Mouse (Mus musculus) forebrain, embryonic 14.5 days (tissue): ENCODE measurements around the gene Ythdf2. TPM values are rescaled to one million over a fixed set of nuclear protein-coding genes. Genes with fewer than 3 reads are reported as not detected.

ENCODE experiments used
- ATAC-seq: fragments of 200-750 bp; cut with Nextera tagmentation; 2 replicates; pipeline ENCODE4 v1.8.0; 2017; ENCODE audit warnings: mild to moderate bottlenecking, moderate library complexity
- DNase-seq: peaks from one replicate; pipeline ENCODE4 v3.0.0-alpha.2; 2015; ENCODE audit warnings: low spot score
- H3K27ac ChIP-seq: fragments of 300-500 bp; sonication (generic); 2 replicates; pipeline ENCODE4 v1.5.1; 2014; ENCODE audit warnings: low read depth, mild to moderate bottlenecking, control low read depth, low read length, moderate library complexity
- H3K27me3 ChIP-seq: fragments of 300-500 bp; sonication (generic); replicated peaks from 2 replicates; pipeline ENCODE4 v1.6.1; 2014; ENCODE audit warnings: low read length, control low read depth, mixed read lengths; ENCODE audit not compliant: control insufficient read depth, insufficient read depth
- H3K36me3 ChIP-seq: fragments of 300-500 bp; sonication (generic); 2 replicates; pipeline ENCODE4 v1.6.1; 2014; ENCODE audit warnings: low read length, control low read depth; ENCODE audit not compliant: control insufficient read depth, insufficient read depth
- H3K4me1 ChIP-seq: fragments of 300-500 bp; sonication (generic); 2 replicates; pipeline ENCODE4 v1.6.1; 2014; ENCODE audit warnings: antibody characterized with exemption, low read length, control low read depth; ENCODE audit not compliant: control insufficient read depth, insufficient read depth
- H3K4me2 ChIP-seq: fragments of 300-500 bp; sonication (generic); 2 replicates; pipeline ENCODE4 v1.6.1; 2014; ENCODE audit warnings: mild to moderate bottlenecking, control low read depth, low read length
- H3K4me3 ChIP-seq: fragments of 300-500 bp; sonication (generic); 2 replicates; pipeline ENCODE4 v1.5.1; 2014; ENCODE audit warnings: low read depth, low read length, control low read depth
- H3K9ac ChIP-seq: fragments of 300-500 bp; sonication (generic); 2 replicates; pipeline ENCODE4 v1.6.1; 2014; ENCODE audit warnings: mild to moderate bottlenecking, low read length, control low read depth, moderate library complexity
- H3K9me3 ChIP-seq: fragments of 300-500 bp; sonication (generic); replicated peaks from 2 replicates; pipeline ENCODE4 v1.6.1; 2016; ENCODE audit warnings: low read length, control low read depth, mixed read lengths; ENCODE audit not compliant: control insufficient read depth
- WGBS: fragments of 180-500 bp; shearing (Covaris S2); extraction: QIAGEN DNeasy Blood & Tissue Kit; methylation state at CpG from one replicate; pipeline ENCODE4 v1.1.7; 2014; 5-methylcytosine and 5-hydroxymethylcytosine counted together
- polyA plus RNA-seq: library from polyadenylated mRNA; unstranded; fragments of >200 nt; fragmentation: Nextera tagmentation; extraction: Ambion mirVana; gene quantifications from 2 replicates; pipeline ENCODE4 v1.2.1, GENCODE M21; 2014

Ythdf2 gene
- polyA plus RNA-seq, 1 experiment from 2014 or later = 164 TPM

- H3K9ac ChIP-seq = no peak overlapping the region
- peaks cover 52% of the 10 kb centered on the region for H3K36me3 ChIP-seq
- no peak for DNase-seq
- no peak overlapping the region for H3K4me3 ChIP-seq
- WGBS = 89% methylated on average over 3 of the region's 3 CpGs
- H3K9me3 ChIP-seq = no peaks in the 10 kb centered on the region
- H3K27me3 ChIP-seq = no peaks in the 10 kb centered on the region
- no peak for ATAC-seq
- H3K4me2 ChIP-seq = no peak overlapping the region
- H3K4me1 ChIP-seq = peaks cover 6% of the 10 kb centered on the region; the same call in 1 of the 2 replicates
- no peak overlapping the region for H3K27ac ChIP-seq
Measured at GRCm38 (mm10) chr4:132194975-132195374, 17.1 kb downstream of the Ythdf2 start.

DNA sequence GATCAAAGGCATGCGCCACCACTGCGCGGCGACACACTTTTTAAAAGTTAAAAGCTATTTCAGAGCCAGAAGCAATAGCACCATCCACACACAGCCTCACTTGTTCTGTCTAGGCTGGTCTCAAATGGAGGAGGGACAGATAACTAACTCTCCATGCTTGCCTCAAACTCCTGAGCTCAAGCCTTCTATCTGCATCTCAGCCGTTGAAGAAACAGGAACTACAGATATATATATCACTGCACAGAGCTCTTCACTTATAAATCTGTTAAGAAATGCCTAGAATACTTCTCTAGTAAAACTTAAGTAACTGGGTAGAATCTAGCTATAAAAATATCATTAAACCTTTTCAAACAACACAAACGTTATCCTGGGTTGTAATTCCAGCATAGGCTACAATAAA is 17.7 kb downstream of the Ythdf2 start:
- WGBS = 98% methylated on average over 6 of the region's 6 CpGs
- DNase-seq (no peak), ATAC-seq (no peak)
- no peak overlapping the region for H3K9ac ChIP-seq
- H3K4me3 ChIP-seq = no peak overlapping the region
- no peaks in the 10 kb centered on the region for H3K9me3 ChIP-seq
- H3K27me3 ChIP-seq = no peaks in the 10 kb centered on the region
- no peak overlapping the region for H3K4me2 ChIP-seq
- peaks cover 49% of the 10 kb centered on the region for H3K36me3 ChIP-seq
- H3K27ac ChIP-seq = no peak overlapping the region
- peaks cover 2% of the 10 kb centered on the region; the same call in 1 of the 2 replicates for H3K4me1 ChIP-seq

DNA sequence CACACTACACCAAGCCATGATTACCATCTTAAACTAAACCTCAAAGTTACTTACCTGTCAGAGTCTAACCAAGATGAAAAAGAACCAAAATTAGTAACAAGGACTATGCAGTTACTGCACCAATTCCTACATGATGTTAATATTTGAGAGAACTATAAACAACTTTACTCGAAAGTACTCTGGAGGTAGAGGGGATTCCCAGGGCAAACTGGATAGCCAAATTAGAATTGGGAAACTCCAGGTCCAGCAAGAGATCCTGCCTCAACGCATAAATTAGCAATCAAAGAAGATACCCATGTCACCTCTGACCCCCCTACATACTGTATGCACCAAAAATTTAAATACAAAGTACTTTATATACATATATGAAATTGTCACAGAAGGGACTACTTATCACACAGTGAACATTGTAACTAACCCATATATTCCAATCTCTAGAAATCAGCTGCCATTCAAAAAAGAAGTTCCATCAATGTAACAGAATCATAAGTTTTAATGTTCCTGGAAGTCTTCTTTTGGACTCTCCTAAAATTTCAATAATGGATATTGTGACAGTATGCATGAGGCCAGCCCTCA is 24.2 kb downstream of the Ythdf2 start:
- Histone ChIP-seq H3K4me3 (no peak overlapping the region), H3K9ac (no peak overlapping the region), H3K4me1 (no peaks in the 10 kb centered on the region), H3K36me3 (peaks cover 49% of the 10 kb centered on the region), H3K9me3 (no peaks in the 10 kb centered on the region), H3K27me3 (no peaks in the 10 kb centered on the region), H3K27ac (no peak overlapping the region), H3K4me2 (no peak overlapping the region)
- ATAC-seq (no peak), DNase-seq (no peak)
- WGBS = 92% methylated on average over 2 of the region's 2 CpGs

- Histone ChIP-seq H3K9me3 (no peaks in the 10 kb centered on the region), H3K9ac (no peak overlapping the region), H3K27me3 (no peaks in the 10 kb centered on the region), H3K27ac (no peak overlapping the region), H3K4me2 (no peak overlapping the region), H3K36me3 (peaks cover 42% of the 10 kb centered on the region), H3K4me3 (no peak overlapping the region), H3K4me1 (no peaks in the 10 kb centered on the region)
- DNase-seq = no peak
- 93% methylated on average over 3 of the region's 3 CpGs for WGBS
- ATAC-seq = no peak
Measured at GRCm38 (mm10) chr4:132183162-132183561, 28.9 kb downstream of the Ythdf2 start.

DNA sequence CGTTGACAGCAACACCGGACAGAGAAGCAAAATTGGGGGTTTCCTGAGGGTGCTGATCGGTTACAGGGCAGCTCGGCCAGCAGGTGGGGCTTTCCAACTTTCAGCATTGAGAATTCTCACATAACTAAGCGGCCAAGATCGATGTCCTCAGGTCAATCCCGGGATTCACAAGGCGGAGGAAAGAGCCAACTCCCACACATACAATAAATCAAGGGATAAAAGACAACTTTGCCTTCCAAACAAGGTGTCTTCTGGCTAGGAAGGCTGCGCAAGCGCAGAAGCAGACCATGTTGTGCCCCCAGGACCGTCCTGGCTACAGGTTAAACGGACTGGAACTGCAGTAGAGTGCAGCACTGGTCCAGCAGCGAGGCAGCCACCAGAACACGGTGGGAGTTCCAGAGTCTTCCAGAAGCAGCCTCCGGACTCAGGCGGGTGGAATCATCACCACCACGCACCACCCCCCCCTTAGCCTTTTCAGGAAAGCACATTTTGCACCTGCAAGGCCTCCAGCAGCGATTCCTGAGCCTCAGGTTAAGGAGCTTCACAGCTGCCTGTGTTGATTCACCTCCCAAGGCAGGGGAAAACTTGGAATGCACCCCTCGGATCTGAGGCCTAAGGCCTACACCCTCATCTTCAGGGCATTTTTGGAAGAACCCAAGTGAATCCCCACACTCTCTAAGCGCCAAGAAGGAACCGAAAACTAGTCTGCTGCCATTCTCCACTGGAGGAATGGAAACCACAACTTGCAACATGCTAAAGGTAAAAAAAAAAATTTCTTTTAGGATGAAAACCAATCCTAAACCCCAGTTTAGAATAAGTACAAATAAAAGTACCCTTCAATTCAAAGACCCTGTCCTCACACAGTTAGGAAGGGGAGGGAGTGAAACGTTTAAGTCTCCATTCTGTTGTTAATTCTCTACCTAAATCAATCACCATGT is 30.1 kb downstream of the Ythdf2 start:
- 71% methylated on average over 22 of the region's 22 CpGs for WGBS
- Histone ChIP-seq H3K9ac (no peak overlapping the region), H3K4me3 (no peak overlapping the region), H3K9me3 (no peaks in the 10 kb centered on the region), H3K27me3 (no peaks in the 10 kb centered on the region), H3K27ac (no peak overlapping the region), H3K4me2 (no peak overlapping the region), H3K36me3 (peaks cover 42% of the 10 kb centered on the region), H3K4me1 (no peaks in the 10 kb centered on the region)
- ATAC-seq (no peak), DNase-seq (no peak)

DNA sequence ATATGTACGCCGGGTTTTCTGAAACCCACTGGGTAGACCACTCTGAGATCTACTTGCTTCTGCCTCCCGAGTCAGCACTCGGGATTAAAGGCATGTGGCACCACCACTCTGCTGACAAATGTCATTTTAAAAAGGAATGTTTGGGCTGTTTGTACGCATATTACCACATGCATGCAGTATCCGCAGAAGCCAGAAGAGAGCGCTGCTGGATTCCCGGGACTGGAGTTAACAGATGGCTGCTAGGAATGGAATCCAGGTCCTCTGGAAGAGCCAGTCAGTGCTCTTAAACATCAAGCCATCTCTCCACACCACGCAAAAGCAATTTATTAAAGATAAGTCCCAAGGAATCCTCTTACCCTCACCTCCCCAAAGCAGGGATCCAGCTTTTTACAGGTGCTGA is 31.4 kb downstream of the Ythdf2 start:
- DNase-seq = peak; percentile 53
- Histone ChIP-seq H3K36me3 (peaks cover 37% of the 10 kb centered on the region), H3K4me3 (no peak overlapping the region), H3K9me3 (no peaks in the 10 kb centered on the region), H3K4me1 (no peaks in the 10 kb centered on the region), H3K27ac (no peak overlapping the region), H3K9ac (no peak overlapping the region), H3K27me3 (no peaks in the 10 kb centered on the region), H3K4me2 (no peak overlapping the region)
- no peak for ATAC-seq
- 74% methylated on average over 9 of the region's 9 CpGs for WGBS

GRCm38 (mm10) chr4:132178630-132179059 is 33.5 kb downstream of the Ythdf2 start:
- ATAC-seq = peak; percentile 79
- H3K27me3 ChIP-seq = no peaks in the 10 kb centered on the region
- H3K9me3 ChIP-seq = no peaks in the 10 kb centered on the region
- H3K9ac ChIP-seq = no peak overlapping the region
- DNase-seq = peak; percentile 86
- no peak overlapping the region for H3K4me3 ChIP-seq
- H3K36me3 ChIP-seq = peaks cover 17% of the 10 kb centered on the region
- H3K27ac ChIP-seq = no peak overlapping the region
- no peak overlapping the region for H3K4me2 ChIP-seq
- H3K4me1 ChIP-seq = no peaks in the 10 kb centered on the region
- WGBS = 6% methylated on average over 10 of the region's 10 CpGs

GRCm38 (mm10) chr4:132176474-132176873 is 35.6 kb downstream of the Ythdf2 start:
- H3K4me1 ChIP-seq = no peaks in the 10 kb centered on the region
- DNase-seq = no peak
- H3K27ac ChIP-seq = no peak overlapping the region
- WGBS = 58% methylated on average over 10 of the region's 10 CpGs
- H3K4me3 ChIP-seq = no peak overlapping the region
- no peaks in the 10 kb centered on the region for H3K9me3 ChIP-seq
- peaks cover 5% of the 10 kb centered on the region for H3K36me3 ChIP-seq
- H3K27me3 ChIP-seq = no peaks in the 10 kb centered on the region
- ATAC-seq = no peak
- no peak overlapping the region for H3K9ac ChIP-seq
- no peak overlapping the region for H3K4me2 ChIP-seq

DNA sequence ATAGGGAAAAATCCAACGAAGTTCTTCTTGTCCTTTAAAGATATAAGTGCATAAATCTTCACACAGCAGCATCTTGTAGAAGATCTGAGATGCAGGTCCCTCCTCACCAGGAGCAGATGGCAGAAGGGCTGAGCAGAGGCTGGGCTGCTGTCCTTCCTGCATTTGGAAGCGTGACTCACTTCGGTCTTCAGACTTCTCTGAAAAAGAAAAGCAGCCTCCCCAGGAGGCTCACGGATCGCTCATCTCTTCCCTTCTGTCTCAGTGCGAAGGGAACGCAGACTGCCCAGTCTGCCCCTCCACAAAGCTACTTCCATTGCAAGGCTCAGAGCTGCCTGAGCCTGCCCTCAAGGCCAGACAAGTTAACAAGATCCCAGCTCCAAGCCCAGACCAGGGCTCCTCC is 41.2 kb downstream of the Ythdf2 start:
- Histone ChIP-seq H3K36me3 (no peaks in the 10 kb centered on the region), H3K9me3 (no peaks in the 10 kb centered on the region), H3K4me2 (no peak overlapping the region), H3K9ac (no peak overlapping the region), H3K27me3 (no peaks in the 10 kb centered on the region), H3K27ac (no peak overlapping the region), H3K4me1 (no peaks in the 10 kb centered on the region), H3K4me3 (no peak overlapping the region)
- ATAC-seq (no peak), DNase-seq (no peak)
- 31% methylated on average over 7 of the region's 7 CpGs for WGBS
